24 mouse cellular contexts compared by ENCODE assay signal in the genomic region with DNA sequence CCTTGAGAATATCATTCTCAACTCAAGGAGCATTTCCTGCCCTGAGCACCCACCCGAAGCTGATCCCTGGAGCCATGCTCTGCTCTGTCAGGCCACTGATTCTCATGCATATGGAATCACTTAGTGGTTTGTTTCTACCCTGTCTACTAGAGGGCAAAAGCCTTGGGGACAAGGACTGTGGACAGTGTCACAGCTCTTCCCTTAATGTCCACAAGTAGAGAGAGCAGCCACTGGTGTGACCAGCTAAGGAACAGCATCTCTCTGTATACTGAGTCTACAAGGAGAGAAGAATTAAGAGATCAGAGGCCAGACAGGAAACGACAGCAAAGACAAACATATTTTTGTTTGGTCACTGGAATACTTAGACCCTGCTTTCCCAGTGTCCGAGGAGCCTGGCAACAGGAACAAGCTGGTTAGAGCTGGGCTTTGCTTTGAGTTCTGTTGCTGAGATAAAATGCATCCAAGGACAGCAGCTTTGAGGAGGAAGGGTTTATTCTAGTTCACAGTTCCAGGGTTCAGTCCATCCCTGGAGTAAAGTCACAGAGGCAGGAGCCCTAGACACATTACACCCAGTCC. TPM values are rescaled to one million over a fixed set of nuclear protein-coding genes. Genes with fewer than 3 reads are reported as not detected.
DNase-seq lines count a peak whose midpoint lies in the region; ATAC-seq and TF ChIP-seq lines count a peak whose summit lies in the region.
"Had no signal": no experiment of that assay in that cellular context is flagged by ENCODE, and none has a peak within 500 bp of the region (broad histone marks: within the 10 kb centered on the region; RNA-seq: fewer than 3 reads in every experiment).

No protein-coding gene starts in this region.

- no peaks in the 10 kb centered on the region for H3K27me3 ChIP-seq in liver, adult 2 months (ENCODE audit: control insufficient read depth, insufficient read depth, low read length)
- H3K27me3 ChIP-seq in liver, embryonic 11.5 days (replicated peaks; ENCODE audit: control insufficient read depth, insufficient read depth, low read length): no peaks in the 10 kb centered on the region
- no peaks in the 10 kb centered on the region for H3K27me3 ChIP-seq in limb, embryonic 10.5 days (ENCODE audit: low read depth, poor library complexity, severe bottlenecking)
- H3K27me3 ChIP-seq in liver, embryonic 16.5 days (ENCODE audit: control insufficient read depth, insufficient read depth, low read depth, low read length): no peaks in the 10 kb centered on the region
- H3K27me3 ChIP-seq in hindbrain, embryonic 10.5 days (ENCODE audit: insufficient read depth, poor library complexity, severe bottlenecking): no peaks in the 10 kb centered on the region
- H3K27me3 ChIP-seq: embryonic facial prominence, embryonic 15.5 days; intestine, embryonic 15.5 days; neural tube, embryonic 15.5 days had no signal

- H3K4me3 ChIP-seq in liver, adult 2 months (ENCODE audit: insufficient read depth, low read depth, low read length): no peak overlapping the region
- H3K4me3 ChIP-seq in liver, embryonic 11.5 days (ENCODE audit: low read depth, low read length): no peak overlapping the region
- H3K4me3 ChIP-seq in limb, embryonic 10.5 days: no peak overlapping the region
- H3K4me3 ChIP-seq in liver, embryonic 16.5 days (ENCODE audit: low read depth, low read length): no peak overlapping the region
- H3K4me3 ChIP-seq in hindbrain, embryonic 10.5 days: no peak overlapping the region
- H3K4me3 ChIP-seq: embryonic facial prominence, embryonic 15.5 days; heart, adult 2 months; intestine, embryonic 15.5 days; neural tube, embryonic 15.5 days had no signal

- no peak for TF ChIP-seq CTCF in liver, adult 2 months (IDR thresholded peaks at IDR 0.05; ENCODE audit: low read depth, low read length)

- peak; percentile 45 for DNase-seq in liver, adult 2 months (ENCODE audit: extremely low read depth, low read depth, low spot score)
- DNase-seq in liver, embryonic 11.5 days (ENCODE audit: low spot score): no peak
- no peak for DNase-seq in limb, embryonic 10.5 days (ENCODE audit: low spot score)
- DNase-seq in lung, postnatal 36 days: peak; percentile 52
- DNase-seq in hindbrain, embryonic 10.5 days (ENCODE audit: low spot score): no peak
- DNase-seq in right cerebral cortex, adult 2 months (ENCODE audit: low spot score in 2 of 2): no peak
- DNase-seq: adrenal gland, postnatal 10 days; cerebellum, adult 8-10 months; cerebellum, postnatal 36 days; embryo, embryonic 11 days; gastrocnemius, postnatal 14 days; heart, adult 2 months; kidney, adult 9 months; kidney, postnatal 4 days; thymus, adult 2 months; thymus, postnatal 4 days had no signal

- 41% methylated on average over 3 of the region's 3 CpGs for whole genome bisulfite sequencing in liver, adult 2 months
- 69% methylated on average over 3 of the region's 3 CpGs for WGBS in liver, embryonic 11.5 days
- WGBS in limb, embryonic 10.5 days: 71% methylated on average over 3 of the region's 3 CpGs
- 38% methylated on average over 3 of the region's 3 CpGs for WGBS in liver, embryonic 16.5 days (ENCODE audit: insufficient replicate concordance)
- 63% methylated on average over 3 of the region's 3 CpGs for WGBS in hindbrain, embryonic 10.5 days

- no peaks in the 10 kb centered on the region for H3K4me1 ChIP-seq in liver, adult 2 months (ENCODE audit: control insufficient read depth, insufficient read depth, low read length)
- H3K4me1 ChIP-seq in liver, embryonic 11.5 days (replicated peaks; ENCODE audit: control insufficient read depth, insufficient read depth, low read length): 0 out of 2 replicates have a peak, but pooled peaks cover 3% of the 10 kb centered on the region
- peaks cover 26% of the 10 kb centered on the region for H3K4me1 ChIP-seq in limb, embryonic 10.5 days
- H3K4me1 ChIP-seq in liver, embryonic 16.5 days (ENCODE audit: control insufficient read depth, low read depth, low read length): no peaks in the 10 kb centered on the region; the same call in 1 of the 2 replicates
- peaks cover 9% of the 10 kb centered on the region; the same call in 1 of the 2 replicates for H3K4me1 ChIP-seq in hindbrain, embryonic 10.5 days (replicated peaks)
- H3K4me1 ChIP-seq: intestine, embryonic 15.5 days; neural tube, embryonic 15.5 days had no signal

- no peak; the same call in 1 of the 2 replicates for ATAC-seq in liver, embryonic 11.5 days (replicated peaks; ENCODE audit: low FRiP score)
- ATAC-seq in liver, embryonic 16.5 days (ENCODE audit: low read depth): 0 out of 2 replicates have a peak, but pooled peaks have one; percentile 13
- ATAC-seq: activated CD4-positive, CD25-positive, alpha-beta regulatory T cell, adult 4 months; forebrain, embryonic 14.5 days; hindbrain, embryonic 16.5 days; intestine, embryonic 15.5 days had no signal

- no peak overlapping the region for H3K9ac ChIP-seq in liver, adult 2 months (ENCODE audit: low read depth, low read length)
- H3K9ac ChIP-seq in liver, embryonic 11.5 days (ENCODE audit: low read depth, low read length): no peak overlapping the region
- H3K9ac ChIP-seq in liver, embryonic 16.5 days (ENCODE audit: low read depth, low read length): no peak overlapping the region
- H3K9ac ChIP-seq: embryonic facial prominence, embryonic 15.5 days; intestine, embryonic 15.5 days; neural tube, embryonic 15.5 days had no signal

- H3K9me3 ChIP-seq in liver, embryonic 11.5 days (ENCODE audit: control insufficient read depth, low read length): no peaks in the 10 kb centered on the region
- H3K9me3 ChIP-seq in limb, embryonic 10.5 days (replicated peaks): no peaks in the 10 kb centered on the region
- H3K9me3 ChIP-seq in liver, embryonic 16.5 days (replicated peaks; ENCODE audit: control insufficient read depth, low read length): no peaks in the 10 kb centered on the region
- no peaks in the 10 kb centered on the region for H3K9me3 ChIP-seq in hindbrain, embryonic 10.5 days
- H3K9me3 ChIP-seq: embryonic facial prominence, embryonic 15.5 days; intestine, embryonic 15.5 days; neural tube, embryonic 15.5 days had no signal

- no peaks in the 10 kb centered on the region for H3K79me2 ChIP-seq in liver, adult 2 months (ENCODE audit: control insufficient read depth, insufficient read depth, low read length)

- H3K27ac ChIP-seq in liver, adult 2 months (replicated peaks; ENCODE audit: insufficient read depth, low read depth, low read length): 0 out of 2 replicates have a peak overlapping the region, but pooled peaks have one; percentile 7
- no peak overlapping the region for H3K27ac ChIP-seq in liver, embryonic 11.5 days (ENCODE audit: low read depth, low read length)
- 0 out of 2 replicates have a peak overlapping the region, but pooled peaks have one; percentile 19 for H3K27ac ChIP-seq in limb, embryonic 10.5 days
- H3K27ac ChIP-seq in liver, embryonic 16.5 days (ENCODE audit: low read length): no peak overlapping the region
- H3K27ac ChIP-seq in hindbrain, embryonic 10.5 days: no peak overlapping the region
- H3K27ac ChIP-seq: embryonic facial prominence, embryonic 15.5 days; heart, adult 2 months; intestine, embryonic 15.5 days; neural tube, embryonic 15.5 days had no signal

- TF ChIP-seq POLR2A in liver, adult 2 months (IDR thresholded peaks at IDR 0.05; ENCODE audit: extremely low read depth, insufficient read depth, low read length): no peak

- H3K36me3 ChIP-seq in liver, adult 2 months (ENCODE audit: control insufficient read depth, insufficient read depth, low read length): no peaks in the 10 kb centered on the region
- H3K36me3 ChIP-seq in liver, embryonic 11.5 days (ENCODE audit: control insufficient read depth, insufficient read depth, low read length): no peaks in the 10 kb centered on the region; the same call in 1 of the 2 replicates
- no peaks in the 10 kb centered on the region for H3K36me3 ChIP-seq in limb, embryonic 10.5 days
- H3K36me3 ChIP-seq in liver, embryonic 16.5 days (ENCODE audit: control insufficient read depth, insufficient read depth): no peaks in the 10 kb centered on the region
- no peaks in the 10 kb centered on the region; the same call in 1 of the 2 replicates for H3K36me3 ChIP-seq in hindbrain, embryonic 10.5 days
- H3K36me3 ChIP-seq: embryonic facial prominence, embryonic 15.5 days; intestine, embryonic 15.5 days; neural tube, embryonic 15.5 days had no signal

- no peak overlapping the region for H3K4me2 ChIP-seq in liver, embryonic 11.5 days
- no peak overlapping the region for H3K4me2 ChIP-seq in liver, embryonic 16.5 days (ENCODE audit: low read depth, low read length)
- H3K4me2 ChIP-seq: embryonic facial prominence, embryonic 15.5 days; intestine, embryonic 15.5 days; midbrain, embryonic 11.5 days; neural tube, embryonic 15.5 days had no signal

RNA-seq across cellular contexts. Expression of gene Sox5, which starts 40.6 kb away (rescaled TPM):
- 31.6 and 37.5 TPM in 2 replicates for total RNA-seq in liver, adult 2 months (2014; rRNA removed)
- 6.7 and 7.5 TPM in 2 replicates for polyA plus RNA-seq in liver, adult 2 months (2012; rRNA removed)
- polyA plus RNA-seq in liver, embryonic 11.5 days (2014; fragmentation: Nextera tagmentation; extraction: Ambion mirVana): 7.9 and 10.6 TPM in 2 replicates
- 34.1 and 60.8 TPM in 2 replicates for polyA plus RNA-seq in limb, embryonic 10.5 days (2016; fragmentation: Nextera tagmentation; extraction: Ambion mirVana)
- 7.1 and 7.5 TPM in 2 replicates for polyA plus RNA-seq in liver, embryonic 16.5 days (2015; fragmentation: Nextera tagmentation; extraction: Ambion mirVana)
- polyA plus RNA-seq in hindbrain, embryonic 10.5 days (2016; fragmentation: Nextera tagmentation; extraction: Ambion mirVana): 30.6 and 32.1 TPM in 2 replicates

Comparison
In these comparisons a context has a peak if more than half of its experiments do, and no peak if none do; other contexts are left out.
1. DNase-seq: peak in liver, adult 2 months (single experiment) and lung, postnatal 36 days (single experiment); none in liver, embryonic 11.5 days (single experiment), limb, embryonic 10.5 days (single experiment), hindbrain, embryonic 10.5 days (single experiment) and right cerebral cortex, adult 2 months (0 of 2).
2. H3K27ac ChIP-seq: peak in liver, adult 2 months (single experiment) and limb, embryonic 10.5 days (single experiment); none in liver, embryonic 11.5 days (single experiment), liver, embryonic 16.5 days (single experiment) and hindbrain, embryonic 10.5 days (single experiment).